Mouse (Mus musculus) neural tube, embryonic 10.5 days (tissue): Measurements from ENCODE around the gene Qpctl.
A peak's percentile ranks its signal among the peaks of the same experiment; 100 is the strongest.

Experiments
- DNase-seq: peaks from one replicate; pipeline ENCODE4 v3.0.0-alpha.2; 2017; ENCODE audit warnings: low spot score; ENCODE audit errors: extremely low spot score

The Qpctl gene

GRCm38 (mm10) chr7:19148875-19149541 lies at the start of gene Qpctl:
Gene Qpctl (minus strand): TSS chr7:19149291.
- peak; percentile 94 for DNase-seq

GRCm38 (mm10) chr7:19197985-19198384 lies 48.9 kb upstream of the Qpctl start:
- DNase-seq: no peak

GRCm38 (mm10) chr7:19196676-19197075 lies 47.6 kb upstream of the Qpctl start:
- no peak for DNase-seq

- no peak for DNase-seq
Observed at GRCm38 (mm10) chr7:19194676-19195075, 45.6 kb upstream of the Qpctl start.

- DNase-seq: no peak
Observed at GRCm38 (mm10) chr7:19184758-19185157, 35.7 kb upstream of the Qpctl start.

- DNase-seq: no peak
Observed at GRCm38 (mm10) chr7:19184250-19184649, 35.2 kb upstream of the Qpctl start.

- peak; percentile 66 for DNase-seq
Observed at GRCm38 (mm10) chr7:19180862-19181429, 31.9 kb upstream of the Qpctl start.

GRCm38 (mm10) chr7:19179936-19180335 lies 30.8 kb upstream of the Qpctl start:
- DNase-seq: no peak

GRCm38 (mm10) chr7:19179173-19179572 lies 30.1 kb upstream of the Qpctl start:
- DNase-seq: peak; percentile 71

GRCm38 (mm10) chr7:19178443-19179092 lies 29.5 kb upstream of the Qpctl start:
- DNase-seq: peak; percentile 78

GRCm38 (mm10) chr7:19178035-19178434 lies 28.9 kb upstream of the Qpctl start:
- DNase-seq: no peak

GRCm38 (mm10) chr7:19177216-19177615 lies 28.1 kb upstream of the Qpctl start:
- DNase-seq: no peak

GRCm38 (mm10) chr7:19176516-19176947 lies 27.4 kb upstream of the Qpctl start:
- DNase-seq: no peak

GRCm38 (mm10) chr7:19175708-19176515 lies 26.8 kb upstream of the Qpctl start, which contains the start of gene Eml2:
Gene Eml2 (plus strand): TSS chr7:19176421.
- DNase-seq: peak; percentile 40

- peak; percentile 92 for DNase-seq
Observed at GRCm38 (mm10) chr7:19172874-19173273, 23.8 kb upstream of the Qpctl start.

GRCm38 (mm10) chr7:19171831-19172230 lies 22.7 kb upstream of the Qpctl start:
- DNase-seq: no peak

- DNase-seq: no peak
Observed at GRCm38 (mm10) chr7:19170142-19170541, 21.1 kb upstream of the Qpctl start.

GRCm38 (mm10) chr7:19169506-19169905 lies 20.4 kb upstream of the Qpctl start:
- DNase-seq: no peak

- no peak for DNase-seq
Observed at GRCm38 (mm10) chr7:19166990-19167389, 17.9 kb upstream of the Qpctl start.

- no peak for DNase-seq
Observed at GRCm38 (mm10) chr7:19165656-19166423, 16.7 kb upstream of the Qpctl start, which contains the start of gene Gipr. Gene Gipr (minus strand): TSS chr7:19166127.

- no peak for DNase-seq
Observed at GRCm38 (mm10) chr7:19164978-19165377, 15.9 kb upstream of the Qpctl start.
